Mouse (Mus musculus): ENCODE data around the gene Rnase13. TPM values are rescaled to one million over a fixed set of nuclear protein-coding genes. Genes with fewer than 3 reads are reported as not detected.
A peak's percentile ranks its signal among the peaks of the same experiment; 100 is the strongest.

The Rnase13 gene
- total and polyA plus RNA-seq, 3 experiments: not detected

- Histone ChIP-seq H3K79me2 (replicated peaks; ENCODE audit: control insufficient read depth, insufficient read depth, low read length) (no peaks in the 10 kb centered on the region), H3K36me3 (ENCODE audit: control insufficient read depth, insufficient read depth, low read length) (no peaks in the 10 kb centered on the region), H3K27ac (no peak within 1 kb of the TSS), H3K27me3 (ENCODE audit: control insufficient read depth, insufficient read depth, low read length) (no peaks in the 10 kb centered on the region), H3K9ac (ENCODE audit: low read depth, low read length) (no peak within 1 kb of the TSS), H3K4me3 (no peak within 1 kb of the TSS), H3K4me1 (ENCODE audit: control insufficient read depth, insufficient read depth, low read length) (peaks cover 14% of the 10 kb centered on the region)
- intact Hi-C loops (cut with DNase I): no loop called here
- no peak for TF ChIP-seq POLR2A (IDR thresholded peaks at IDR 0.05; ENCODE audit: insufficient read depth, low read depth, low read length)
- TF ChIP-seq EP300 (IDR thresholded peaks at IDR 0.05; ENCODE audit: insufficient read depth, low read depth, low read length): no peak
- no peak for TF ChIP-seq CTCF (IDR thresholded peaks at IDR 0.05)
- WGBS: 95% methylated on average over 4 of the region's 4 CpGs
- DNase-seq: no peak
Observed at GRCm38 (mm10) chr14:51918125-51918524, 4.4 kb downstream of the Rnase13 start, which contains the start of gene Tppp2. Gene Tppp2, plus strand, starts transcription at chr14:51918425.

GRCm38 (mm10) chr14:51916539-51916938, 6.0 kb downstream of the Rnase13 start:
- peaks cover 10% of the 10 kb centered on the region for H3K4me1 ChIP-seq (ENCODE audit: control insufficient read depth, insufficient read depth, low read length)
- H3K9ac ChIP-seq (ENCODE audit: low read depth, low read length): no peak overlapping the region
- no peaks in the 10 kb centered on the region for H3K27me3 ChIP-seq (ENCODE audit: control insufficient read depth, insufficient read depth, low read length)
- no peak for DNase-seq
- H3K79me2 ChIP-seq (replicated peaks; ENCODE audit: control insufficient read depth, insufficient read depth, low read length): no peaks in the 10 kb centered on the region
- WGBS: 80% methylated on average over 4 of the region's 4 CpGs
- intact Hi-C loops (cut with DNase I): no loop called here
- no peak overlapping the region for H3K27ac ChIP-seq
- no peak overlapping the region for H3K4me3 ChIP-seq
- TF ChIP-seq CTCF (IDR thresholded peaks at IDR 0.05) (no peak), POLR2A (IDR thresholded peaks at IDR 0.05; ENCODE audit: insufficient read depth, low read depth, low read length) (no peak), EP300 (IDR thresholded peaks at IDR 0.05; ENCODE audit: insufficient read depth, low read depth, low read length) (no peak)
- H3K36me3 ChIP-seq (ENCODE audit: control insufficient read depth, insufficient read depth, low read length): no peaks in the 10 kb centered on the region

GRCm38 (mm10) chr14:51915030-51915429, 7.5 kb downstream of the Rnase13 start:
- Histone ChIP-seq H3K27ac (peak overlapping the region; percentile 99), H3K27me3 (ENCODE audit: control insufficient read depth, insufficient read depth, low read length) (no peaks in the 10 kb centered on the region), H3K4me3 (no peak overlapping the region), H3K36me3 (ENCODE audit: control insufficient read depth, insufficient read depth, low read length) (no peaks in the 10 kb centered on the region), H3K9ac (ENCODE audit: low read depth, low read length) (no peak overlapping the region), H3K4me1 (ENCODE audit: control insufficient read depth, insufficient read depth, low read length) (peaks cover 7% of the 10 kb centered on the region), H3K79me2 (replicated peaks; ENCODE audit: control insufficient read depth, insufficient read depth, low read length) (no peaks in the 10 kb centered on the region)
- DNase-seq: peak in 1 of 2 experiments; percentile 57
- TF ChIP-seq POLR2A (IDR thresholded peaks at IDR 0.05; ENCODE audit: insufficient read depth, low read depth, low read length) (peak; percentile 58), EP300 (IDR thresholded peaks at IDR 0.05; ENCODE audit: insufficient read depth, low read depth, low read length) (0 out of 2 replicates have a peak, but pooled peaks have one; percentile 40), CTCF (IDR thresholded peaks at IDR 0.05) (no peak)
- whole genome bisulfite sequencing: 2% methylated on average over 3 of the region's 3 CpGs
- intact Hi-C loops (cut with DNase I): no loop called here

GRCm38 (mm10) chr14:51913960-51914762, 8.4 kb downstream of the Rnase13 start, which contains the start of gene Ndrg2:
Gene Ndrg2, minus strand, starts transcription at chr14:51914158.
- TF ChIP-seq CTCF (IDR thresholded peaks at IDR 0.05) (no peak), EP300 (IDR thresholded peaks at IDR 0.05; ENCODE audit: insufficient read depth, low read depth, low read length) (no peak), POLR2A (IDR thresholded peaks at IDR 0.05; ENCODE audit: insufficient read depth, low read depth, low read length) (peak; percentile 69; the same call in 1 of the 2 replicates)
- WGBS: 4% methylated on average over 22 of the region's 23 CpGs
- H3K79me2 ChIP-seq (replicated peaks; ENCODE audit: control insufficient read depth, insufficient read depth, low read length): no peaks in the 10 kb centered on the region
- peak; percentile 91 to 92 for DNase-seq
- no peaks in the 10 kb centered on the region for H3K36me3 ChIP-seq (ENCODE audit: control insufficient read depth, insufficient read depth, low read length)
- peak within 1 kb of the TSS; percentile 72 for H3K4me3 ChIP-seq
- peak within 1 kb of the TSS; percentile 99 for H3K27ac ChIP-seq
- H3K9ac ChIP-seq (ENCODE audit: low read depth, low read length): peak within 1 kb of the TSS; percentile 90
- intact Hi-C loops (cut with DNase I): no loop called here
- peaks cover 7% of the 10 kb centered on the region for H3K4me1 ChIP-seq (ENCODE audit: control insufficient read depth, insufficient read depth, low read length)
- no peaks in the 10 kb centered on the region for H3K27me3 ChIP-seq (ENCODE audit: control insufficient read depth, insufficient read depth, low read length)

GRCm38 (mm10) chr14:51913062-51913959, 9.3 kb downstream of the Rnase13 start:
- no peaks in the 10 kb centered on the region for H3K27me3 ChIP-seq (ENCODE audit: control insufficient read depth, insufficient read depth, low read length)
- DNase-seq: peak; percentile 91 to 93
- intact Hi-C loops (cut with DNase I): no loop called here
- peak overlapping the region; percentile 72 for H3K4me3 ChIP-seq
- H3K79me2 ChIP-seq (replicated peaks; ENCODE audit: control insufficient read depth, insufficient read depth, low read length): no peaks in the 10 kb centered on the region
- H3K27ac ChIP-seq: peak overlapping the region; percentile 99
- H3K9ac ChIP-seq (ENCODE audit: low read depth, low read length): peak overlapping the region; percentile 90
- TF ChIP-seq POLR2A (IDR thresholded peaks at IDR 0.05; ENCODE audit: insufficient read depth, low read depth, low read length): peak; percentile 80
- no peak for TF ChIP-seq CTCF (IDR thresholded peaks at IDR 0.05)
- WGBS: 2% methylated on average over 53 of the region's 58 CpGs
- no peaks in the 10 kb centered on the region; the same call in 1 of the 2 replicates for H3K36me3 ChIP-seq (ENCODE audit: control insufficient read depth, insufficient read depth, low read length)
- peaks cover 7% of the 10 kb centered on the region for H3K4me1 ChIP-seq (ENCODE audit: control insufficient read depth, insufficient read depth, low read length)

Data from heart, adult 2 months (tissue).